Mouse (Mus musculus): Measurements from ENCODE around the gene 4930415O20Rik.
A peak's percentile ranks its signal among the peaks of the same experiment; 100 is the strongest.

The 4930415O20Rik gene

GRCm38 (mm10) chr15:98570873-98571538 lies at the start of gene 4930415O20Rik, which contains the start of gene Ccnt1:
Gene 4930415O20Rik, plus strand, starts transcription at chr15:98571004.
Gene Ccnt1, minus strand, starts transcription at chr15:98570923.
- DNase-seq (ENCODE audit: low spot score) = no peak

- no peak for DNase-seq (ENCODE audit: low spot score)
Observed at GRCm38 (mm10) chr15:98521245-98521644, 49.6 kb upstream of the 4930415O20Rik start.

GRCm38 (mm10) chr15:98526057-98526456 lies 44.7 kb upstream of the 4930415O20Rik start:
- DNase-seq (ENCODE audit: low spot score) = no peak

- no peak for DNase-seq (ENCODE audit: low spot score)
Observed at GRCm38 (mm10) chr15:98527056-98527771, 43.6 kb upstream of the 4930415O20Rik start.

GRCm38 (mm10) chr15:98528066-98528563 lies 42.7 kb upstream of the 4930415O20Rik start:
- no peak for DNase-seq (ENCODE audit: low spot score)

- no peak for DNase-seq (ENCODE audit: low spot score)
Observed at GRCm38 (mm10) chr15:98532281-98532680, 38.5 kb upstream of the 4930415O20Rik start.

- DNase-seq (ENCODE audit: low spot score) = no peak
Observed at GRCm38 (mm10) chr15:98533035-98533531, 37.7 kb upstream of the 4930415O20Rik start.

- peak; percentile 88 for DNase-seq (ENCODE audit: low spot score)
Observed at GRCm38 (mm10) chr15:98533881-98534627, 36.8 kb upstream of the 4930415O20Rik start, which contains the start of gene Kansl2. Gene Kansl2, minus strand, starts transcription at chr15:98534264.

GRCm38 (mm10) chr15:98535921-98536320 lies 34.9 kb upstream of the 4930415O20Rik start:
- no peak for DNase-seq (ENCODE audit: low spot score)

- no peak for DNase-seq (ENCODE audit: low spot score)
Observed at GRCm38 (mm10) chr15:98536828-98537510, 33.8 kb upstream of the 4930415O20Rik start.

- DNase-seq (ENCODE audit: low spot score) = no peak
Observed at GRCm38 (mm10) chr15:98537923-98538322, 32.9 kb upstream of the 4930415O20Rik start.

GRCm38 (mm10) chr15:98541064-98541463 lies 29.7 kb upstream of the 4930415O20Rik start:
- no peak for DNase-seq (ENCODE audit: low spot score)

- DNase-seq (ENCODE audit: low spot score) = no peak
Observed at GRCm38 (mm10) chr15:98543341-98543740, 27.5 kb upstream of the 4930415O20Rik start.

- DNase-seq (ENCODE audit: low spot score) = no peak
Observed at GRCm38 (mm10) chr15:98545151-98545550, 25.7 kb upstream of the 4930415O20Rik start.

GRCm38 (mm10) chr15:98546843-98547242 lies 24.0 kb upstream of the 4930415O20Rik start:
- DNase-seq (ENCODE audit: low spot score) = no peak

GRCm38 (mm10) chr15:98552758-98553157 lies 18.0 kb upstream of the 4930415O20Rik start:
- no peak for DNase-seq (ENCODE audit: low spot score)

GRCm38 (mm10) chr15:98555881-98556280 lies 14.9 kb upstream of the 4930415O20Rik start:
- no peak for DNase-seq (ENCODE audit: low spot score)

- no peak for DNase-seq (ENCODE audit: low spot score)
Observed at GRCm38 (mm10) chr15:98557186-98557585, 13.6 kb upstream of the 4930415O20Rik start.

- DNase-seq (ENCODE audit: low spot score) = no peak
Observed at GRCm38 (mm10) chr15:98566973-98567277, 3.9 kb upstream of the 4930415O20Rik start.

- peak; percentile 99 for DNase-seq (ENCODE audit: low spot score)
Observed at GRCm38 (mm10) chr15:98567278-98568134, 3.3 kb upstream of the 4930415O20Rik start.

Data from urinary bladder, postnatal 25 days (tissue).